Mouse (Mus musculus): ENCODE measurements around the gene Prpf38b. TPM values are rescaled to one million over a fixed set of nuclear protein-coding genes. Genes with fewer than 3 reads are reported as not detected.
"Not testable (repeated sequence)": the region's sequence is repeated elsewhere in the genome, so short reads cannot be mapped to it uniquely, and the experiment has no call there.

Gene Prpf38b
- total RNA-seq, 2 experiments from 2014 or later = 46.7 to 51.9 TPM

DNA sequence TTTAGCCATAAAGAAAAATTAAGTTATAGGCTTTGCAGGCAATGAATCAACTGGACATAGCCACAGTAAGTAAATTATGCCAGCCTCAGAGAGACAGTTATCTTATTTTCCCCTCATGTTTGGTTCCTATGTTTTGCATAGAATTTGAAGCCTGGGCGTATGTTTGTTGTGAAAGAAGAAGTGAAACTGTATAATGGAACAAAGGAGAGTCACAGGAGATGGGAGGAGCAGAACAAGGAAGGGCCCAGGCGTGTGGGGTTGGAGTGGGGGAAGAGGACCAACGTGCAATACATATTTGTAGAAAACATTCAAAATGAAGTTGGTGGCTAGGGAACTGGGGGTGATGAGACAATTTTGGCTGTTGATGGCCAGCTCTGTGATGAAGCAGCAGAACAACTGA, 11.4 kb downstream of the Prpf38b start:
- DNase-seq = no peak

DNA sequence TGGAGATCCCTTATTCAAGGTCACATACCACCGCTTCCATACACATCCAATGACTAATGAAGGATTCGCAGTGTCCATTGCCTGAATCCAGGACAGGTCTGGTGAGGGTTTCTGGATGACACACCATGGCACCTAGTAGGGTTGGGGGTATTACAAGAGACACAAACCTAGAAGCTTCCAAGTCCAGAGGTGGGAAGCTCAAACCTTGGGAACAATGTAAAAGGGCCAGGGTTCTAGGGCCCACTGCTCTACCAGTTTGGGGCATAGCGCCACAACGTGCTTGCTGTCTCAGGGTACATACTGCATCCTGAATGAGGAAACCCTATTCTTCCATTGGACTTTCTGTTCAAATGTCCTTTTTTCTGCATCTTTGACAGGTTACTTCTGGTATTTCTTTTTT, 12.9 kb downstream of the Prpf38b start:
- no peak for DNase-seq

DNA sequence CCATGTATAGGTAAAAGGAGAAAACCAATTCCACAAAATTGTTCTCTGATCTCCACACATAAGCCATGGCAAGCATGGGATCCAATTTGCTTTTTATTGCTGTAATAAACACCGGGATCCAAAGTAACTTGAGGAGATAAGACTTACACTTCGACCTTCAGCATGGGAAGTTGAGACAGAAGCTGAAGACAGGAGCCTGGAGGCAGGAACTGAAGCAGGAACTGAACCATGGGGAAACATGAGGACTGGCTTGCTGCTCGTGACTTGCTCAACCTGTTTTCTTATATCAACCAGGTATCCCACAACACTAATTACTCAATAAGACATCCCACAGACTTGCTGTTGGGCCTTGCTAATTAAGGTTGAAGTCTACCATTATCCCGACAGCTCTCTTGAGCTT, 18.6 kb downstream of the Prpf38b start:
- DNase-seq = no peak

DNA sequence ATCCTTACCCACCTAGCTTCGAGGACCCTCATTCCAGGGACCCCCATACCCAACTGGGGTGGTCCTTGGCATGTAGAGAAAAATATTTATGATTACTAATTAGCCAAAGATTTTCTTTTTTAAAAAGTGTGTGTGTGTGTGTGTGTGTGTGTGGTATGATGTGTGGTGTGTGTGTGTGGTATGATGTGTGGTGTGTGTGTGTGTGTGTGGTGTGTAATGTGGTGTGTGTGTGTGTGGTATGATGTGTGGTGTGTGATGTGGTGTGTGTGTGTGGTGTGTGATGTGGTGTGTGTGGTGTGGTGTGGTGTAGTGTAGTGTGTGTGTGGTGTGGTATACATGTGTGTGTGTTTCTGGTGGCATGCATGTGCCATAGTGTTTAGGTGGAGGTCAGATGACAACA, 19.4 kb downstream of the Prpf38b start:
- no peak for DNase-seq

DNA sequence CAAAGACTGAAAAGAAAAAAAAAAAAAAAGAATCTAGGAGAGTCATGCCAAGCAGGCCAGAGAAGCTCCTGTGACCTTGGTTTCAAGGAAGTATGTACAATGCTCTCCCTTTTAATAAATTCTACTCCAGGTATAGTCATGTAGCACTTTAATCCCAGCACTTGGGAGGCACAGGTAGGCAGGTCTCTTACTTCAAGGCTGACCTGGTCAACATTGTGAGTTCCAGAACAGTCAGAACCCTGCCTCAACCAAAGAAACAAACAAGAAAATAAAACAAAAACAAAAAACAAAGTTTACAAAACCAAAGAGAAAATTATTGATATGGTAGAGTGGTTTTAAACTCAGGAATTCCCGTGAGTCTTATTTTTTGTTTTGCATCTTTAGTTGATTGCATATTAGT, 21.6 kb downstream of the Prpf38b start, which contains the start of gene Fndc7:
Gene Fndc7, minus strand, starts transcription at position 101 of the 400 bp plus-strand sequence.
- no peak for DNase-seq

DNA sequence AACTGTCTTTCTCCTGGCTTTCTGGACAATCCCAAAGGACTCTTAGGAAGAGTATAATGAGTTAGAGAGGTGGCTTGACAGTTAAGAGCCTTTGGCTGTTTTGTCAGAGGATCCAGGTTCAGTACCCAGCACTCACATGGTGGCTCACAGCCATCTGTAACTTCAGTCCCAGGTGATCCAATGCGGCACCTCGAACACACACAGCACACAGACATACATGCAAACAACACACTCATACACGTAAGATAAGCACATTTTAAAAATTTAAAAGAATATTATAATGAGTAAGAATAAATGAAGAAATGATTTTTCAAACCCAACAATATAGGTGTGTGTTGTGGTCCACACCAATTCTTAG, 23.9 kb downstream of the Prpf38b start:
- DNase-seq = no peak

DNA sequence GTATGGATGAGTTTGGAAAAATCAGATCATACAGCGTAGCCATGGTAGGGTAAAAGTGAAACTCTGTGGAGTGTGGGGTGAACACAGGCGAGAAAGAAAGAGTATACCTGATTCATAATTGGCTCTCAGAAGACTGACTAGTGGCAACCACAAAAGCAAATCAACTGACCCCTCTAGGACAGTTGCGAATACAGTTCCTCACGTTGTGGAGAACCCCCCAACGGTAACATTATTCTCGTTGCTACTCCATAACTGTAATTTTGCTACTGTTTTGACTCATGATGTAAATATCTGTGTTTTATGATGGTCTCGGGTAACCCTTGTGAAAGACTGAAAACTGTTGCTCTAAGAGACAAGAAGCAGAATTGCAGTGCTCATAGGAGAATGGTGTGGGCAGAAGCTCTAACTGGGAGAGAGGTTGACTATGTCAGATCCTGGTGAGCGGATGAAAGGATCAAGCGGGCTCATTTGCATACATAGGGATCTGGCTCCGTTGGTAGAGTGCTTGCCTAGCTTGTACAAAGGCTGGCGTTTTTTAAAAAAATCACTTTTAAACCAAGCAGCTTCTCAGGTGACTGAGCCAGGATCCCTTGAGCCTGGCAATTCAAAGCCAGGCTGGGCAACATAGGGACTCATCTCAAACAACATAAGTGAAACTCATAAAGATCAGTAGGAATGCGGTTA, 24.5 kb downstream of the Prpf38b start:
- no peak for DNase-seq

DNA sequence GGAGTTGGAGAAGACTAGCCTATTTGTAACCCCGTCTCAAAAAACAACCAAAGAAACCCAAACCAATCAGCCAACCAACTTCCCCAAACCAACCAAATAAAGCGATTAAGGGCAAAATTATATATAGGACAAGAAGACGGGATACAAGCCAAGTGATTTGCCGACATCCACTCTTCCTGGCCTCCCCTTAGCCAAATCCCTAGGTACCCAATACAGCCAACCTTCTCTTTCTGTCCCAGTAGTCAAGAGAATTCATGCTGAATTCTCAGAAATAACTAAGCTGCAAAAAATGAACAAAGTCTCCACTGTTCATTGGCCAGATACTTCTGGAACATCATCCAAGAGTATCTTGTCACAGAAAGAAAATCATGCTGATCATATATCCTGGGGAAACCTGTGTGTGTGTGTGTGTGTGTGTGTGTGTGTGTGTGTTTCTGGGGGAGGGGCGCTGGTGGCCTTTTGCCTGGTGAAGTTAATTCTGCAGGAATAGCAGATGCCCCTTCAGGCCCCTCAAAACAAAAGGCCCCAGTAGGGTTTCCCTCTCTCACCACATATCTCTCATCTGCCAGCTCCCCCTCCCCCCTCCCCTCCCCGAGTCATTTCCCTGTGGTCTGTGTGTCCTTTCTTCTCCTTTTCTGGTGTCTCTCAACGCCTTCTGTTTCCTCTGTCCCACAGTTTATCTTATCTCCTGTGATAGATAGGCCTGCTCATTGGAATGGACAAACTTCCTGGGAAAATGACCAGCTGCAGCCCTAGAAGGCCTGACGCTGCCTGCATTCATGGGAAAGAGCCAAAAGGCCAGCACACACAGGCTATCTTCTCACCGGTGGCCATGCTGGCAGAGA, 25.6 kb downstream of the Prpf38b start:
- no peak for DNase-seq

DNA sequence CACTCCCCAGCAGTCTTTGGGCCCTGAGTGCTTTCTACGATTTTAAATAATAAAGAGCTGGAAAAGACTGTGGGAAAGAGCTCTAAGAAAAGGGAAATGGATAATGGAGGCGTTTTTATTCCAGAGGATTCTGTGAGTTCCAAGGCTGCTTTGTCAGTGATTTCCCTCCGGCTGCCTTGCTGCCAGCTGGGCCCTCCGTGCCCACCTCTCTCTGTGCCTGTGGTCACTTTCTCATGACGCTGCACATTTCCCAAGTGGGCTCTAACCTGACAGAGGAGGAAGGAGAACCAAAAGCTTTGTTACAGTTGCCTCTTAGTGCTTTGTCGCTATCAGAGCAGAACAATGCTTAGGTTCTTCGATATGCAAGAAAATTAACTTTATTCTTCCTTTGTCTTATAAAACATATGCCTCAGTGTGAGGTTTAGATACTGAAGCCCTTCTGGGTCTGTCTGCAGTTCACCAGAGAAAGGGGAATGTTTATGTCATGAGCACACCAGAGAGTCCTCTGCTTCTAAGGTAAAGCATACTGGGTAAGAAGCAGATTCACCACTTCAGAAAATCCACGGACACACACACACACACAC, 26.7 kb downstream of the Prpf38b start:
- no peak for DNase-seq

DNA sequence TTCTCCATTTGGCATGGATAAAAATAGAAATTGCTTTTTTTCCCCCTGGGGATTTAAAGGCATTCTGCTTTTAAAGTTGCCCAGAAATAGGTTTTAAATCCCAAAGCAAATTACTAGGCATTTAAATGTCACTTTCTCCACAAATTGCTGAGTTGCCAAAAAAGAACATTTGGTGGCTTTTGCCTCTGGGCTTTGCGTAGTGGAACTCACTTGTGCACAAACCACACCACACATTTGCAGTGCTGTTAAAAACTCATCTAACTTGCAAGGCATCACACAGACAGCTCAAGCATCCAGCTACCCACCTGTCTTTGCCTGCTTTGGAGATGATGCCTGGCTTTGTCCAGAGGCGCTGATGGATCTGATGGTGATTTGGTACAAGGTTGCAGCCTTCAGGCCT, 28.5 kb downstream of the Prpf38b start:
- DNase-seq = no peak

DNA sequence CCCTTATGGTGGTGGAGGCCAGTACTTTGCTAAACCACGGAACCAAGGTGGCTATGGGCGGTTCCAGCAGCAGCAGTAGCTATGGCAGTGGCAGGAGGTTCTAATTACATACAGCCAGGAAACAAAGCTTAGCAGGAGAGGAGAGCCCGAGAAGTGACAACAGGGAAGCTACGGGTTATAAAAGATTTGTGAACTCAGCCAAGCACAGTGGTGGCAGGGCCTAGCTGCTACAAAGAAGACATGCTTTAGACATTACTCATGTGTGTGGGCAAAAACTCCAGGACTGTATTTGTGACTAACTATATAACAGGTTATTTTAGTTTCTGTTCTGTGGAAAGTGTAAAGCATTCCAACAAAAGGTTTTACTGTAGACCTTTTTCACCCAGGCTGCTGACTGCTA, 29.7 kb downstream of the Prpf38b start:
- DNase-seq = not testable (repeated sequence)

DNA sequence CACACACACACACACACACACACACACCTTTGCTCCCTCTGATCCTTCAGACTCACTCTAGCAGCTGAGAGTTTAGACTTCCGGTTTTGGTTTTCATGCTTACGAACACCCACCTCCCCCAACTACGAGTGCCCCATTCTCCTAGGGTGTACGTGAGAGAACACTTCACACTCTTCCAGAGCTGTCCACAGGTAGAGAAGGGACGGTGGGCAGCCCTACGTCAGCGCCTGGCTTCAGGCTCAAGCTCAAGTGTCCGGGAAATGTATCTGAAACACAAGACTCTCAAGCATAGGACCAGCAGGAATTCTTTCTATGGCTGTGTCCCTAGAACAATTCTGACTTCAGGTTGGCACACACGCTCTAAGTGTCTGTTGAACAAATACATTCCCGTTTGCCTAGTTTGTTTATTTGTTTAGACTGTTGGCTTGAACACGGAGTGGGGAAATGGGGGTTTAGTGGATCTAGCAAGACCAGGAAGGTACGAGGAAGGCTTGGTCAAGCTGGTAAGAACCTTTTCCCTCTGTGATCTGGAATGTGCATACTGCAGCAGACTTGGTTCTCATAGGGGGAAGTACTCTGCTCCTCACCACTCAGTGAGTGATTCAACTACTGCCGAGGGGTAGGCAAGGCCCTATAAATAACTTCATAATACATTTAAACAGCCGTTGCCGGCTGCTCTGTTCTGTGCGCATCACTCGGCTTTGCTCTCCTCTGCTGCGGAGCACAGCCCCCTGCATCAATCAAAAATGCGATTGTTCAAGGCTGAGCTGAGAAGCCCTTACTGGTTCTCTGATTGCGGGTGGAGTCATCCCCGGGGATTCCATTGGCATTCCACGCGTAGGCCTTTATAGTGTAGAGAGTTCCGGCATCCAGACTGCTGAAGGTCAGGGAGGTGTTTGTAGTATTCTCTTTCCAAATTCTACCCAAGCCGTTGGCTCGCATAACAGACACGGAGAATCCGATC, 30.7 kb downstream of the Prpf38b start:
- DNase-seq = peak; percentile 22 to 33

DNA sequence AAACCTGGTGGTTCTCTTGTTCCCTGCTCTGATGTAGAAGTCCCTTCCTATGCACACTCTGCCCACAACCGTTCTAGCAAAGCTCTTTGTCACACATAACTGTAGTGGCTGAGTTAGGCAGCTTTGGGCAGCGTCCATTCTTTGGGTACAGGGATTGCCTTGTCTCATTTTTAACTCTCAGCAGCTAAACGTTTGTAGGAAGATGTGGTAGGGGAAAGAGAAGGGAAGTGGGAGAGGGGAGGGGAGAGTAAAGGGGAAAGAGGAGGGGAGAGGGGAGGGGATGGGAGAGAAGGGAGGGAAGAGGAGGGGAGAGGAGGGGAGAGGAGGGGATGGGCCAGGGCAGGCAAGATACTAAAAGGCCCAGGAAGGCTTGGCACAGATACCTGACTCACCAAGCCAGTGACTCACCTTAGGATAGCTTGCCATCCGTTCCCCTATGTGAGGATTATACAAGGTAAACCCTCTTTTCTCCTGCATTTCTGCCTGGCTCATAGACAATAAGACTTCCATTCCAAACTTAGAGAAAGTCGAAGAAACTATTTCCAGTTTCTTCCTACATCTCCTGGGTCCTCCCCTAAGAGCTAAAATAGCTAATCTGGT, 31.6 kb downstream of the Prpf38b start:
- no peak for DNase-seq

DNA sequence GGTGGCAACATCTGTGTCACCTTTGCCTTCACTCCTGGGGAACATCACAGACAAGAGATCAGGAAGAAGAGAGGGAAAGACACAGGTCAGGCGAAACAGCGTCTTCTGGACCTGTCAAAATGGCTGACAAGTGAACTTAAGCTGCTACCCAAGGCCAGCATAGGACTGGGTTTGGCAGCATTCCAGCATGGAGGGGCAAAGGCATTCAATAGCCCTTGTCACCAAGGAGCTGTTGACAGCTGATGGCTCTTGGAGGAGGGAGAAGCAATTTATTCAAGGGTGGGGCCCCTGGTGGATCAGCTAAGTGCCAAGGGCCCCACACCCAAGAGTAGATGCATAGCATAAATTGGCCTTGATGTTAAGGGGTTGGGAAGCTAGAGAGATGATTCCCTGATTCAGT, 32.4 kb downstream of the Prpf38b start:
- DNase-seq = no peak

DNA sequence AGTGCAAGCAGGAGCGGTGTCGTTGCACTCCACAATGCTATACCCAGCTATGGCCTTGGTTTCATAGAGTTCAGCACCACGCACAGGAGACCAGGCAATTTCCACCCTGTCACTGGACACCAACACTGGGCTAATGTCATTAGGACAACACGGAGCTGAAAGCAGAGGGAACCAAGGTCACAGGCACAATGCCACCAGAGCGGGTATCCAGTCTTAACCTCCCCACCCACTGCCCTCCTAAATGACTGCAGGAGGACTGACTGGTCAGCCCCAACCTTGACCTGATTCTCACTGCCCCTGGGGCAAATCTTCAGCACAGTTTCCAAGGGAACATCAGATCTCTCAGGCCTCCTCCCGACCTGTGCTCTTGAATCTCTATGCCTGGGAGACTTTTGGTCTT, 40.9 kb downstream of the Prpf38b start:
- no peak for DNase-seq

DNA sequence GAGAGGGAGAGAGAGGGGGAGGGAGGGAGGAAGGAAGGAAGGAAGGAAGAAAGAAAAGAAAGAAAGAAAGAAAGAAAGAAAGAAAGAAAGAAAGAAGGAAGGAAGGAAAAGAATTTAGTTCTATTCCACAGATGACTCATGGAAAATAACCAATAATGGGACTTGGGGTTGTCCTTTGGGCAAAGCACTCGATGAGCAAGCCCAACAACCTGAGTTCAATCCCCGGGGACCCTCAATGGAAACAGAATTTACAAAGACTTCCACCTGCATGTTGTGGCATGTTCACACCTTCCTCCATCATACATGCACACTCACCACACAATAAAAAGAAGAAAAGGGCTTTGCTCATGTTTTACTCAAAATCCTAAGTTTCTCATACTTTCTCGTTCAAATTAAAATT, 44.1 kb downstream of the Prpf38b start:
- DNase-seq = no peak

DNA sequence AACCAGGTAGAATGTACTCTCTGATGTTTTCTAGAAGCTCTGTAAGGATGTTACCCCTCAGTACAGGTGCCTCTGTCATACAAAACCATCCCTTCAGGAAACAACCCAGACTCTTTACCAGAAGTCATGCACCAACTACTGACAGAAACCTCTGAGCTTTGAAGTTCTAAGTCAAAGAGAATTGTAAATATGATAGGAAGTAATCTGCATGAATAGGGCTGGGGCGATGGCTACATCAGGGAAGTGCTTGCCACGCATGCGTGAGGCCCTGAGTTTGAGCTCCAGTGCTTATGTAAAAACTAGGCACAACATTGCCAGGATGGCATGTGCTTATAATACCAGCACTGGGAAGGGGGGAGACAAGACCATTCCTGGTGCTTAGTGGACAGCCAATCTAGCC, 45.9 kb downstream of the Prpf38b start:
- DNase-seq = no peak

DNA sequence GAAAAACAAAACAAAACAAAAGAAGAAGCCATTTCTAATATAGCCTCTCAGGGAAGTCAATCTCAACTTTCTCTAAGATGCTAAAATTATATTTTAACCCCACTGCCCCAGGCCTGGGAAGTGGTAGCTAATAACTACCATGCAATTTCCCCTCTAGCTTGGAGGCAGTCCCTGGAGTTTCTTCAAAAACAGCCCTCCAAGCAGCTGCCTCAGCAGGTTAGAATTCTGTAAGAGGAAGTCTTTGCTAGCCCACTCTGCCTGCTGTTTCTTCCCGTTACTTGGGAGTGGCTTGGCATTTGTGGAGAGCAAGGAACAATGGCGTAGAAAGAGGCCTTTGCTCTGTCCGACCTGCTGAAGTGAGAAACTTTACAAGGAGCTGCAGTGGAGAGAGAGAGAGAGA, 46.4 kb downstream of the Prpf38b start:
- DNase-seq = no peak

DNA sequence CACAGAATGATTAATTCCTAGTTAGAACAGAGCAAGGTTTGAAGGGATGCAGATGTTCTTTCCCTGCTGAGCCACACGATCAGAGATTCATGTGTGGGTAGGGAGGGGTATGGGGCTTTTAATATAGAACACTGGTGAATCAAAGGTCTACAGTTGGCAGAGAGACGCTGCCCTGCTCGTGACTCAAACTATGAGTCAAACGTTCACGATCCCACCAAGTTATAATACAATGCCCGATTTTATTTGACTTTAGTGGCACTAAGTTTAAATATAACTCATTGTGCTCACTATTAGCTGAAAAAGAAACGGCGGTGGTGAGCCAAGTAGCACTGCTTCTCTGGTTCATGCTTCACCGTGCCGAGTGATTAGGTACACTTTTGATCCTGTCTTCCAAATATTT, 48.4 kb downstream of the Prpf38b start:
- no peak for DNase-seq

DNA sequence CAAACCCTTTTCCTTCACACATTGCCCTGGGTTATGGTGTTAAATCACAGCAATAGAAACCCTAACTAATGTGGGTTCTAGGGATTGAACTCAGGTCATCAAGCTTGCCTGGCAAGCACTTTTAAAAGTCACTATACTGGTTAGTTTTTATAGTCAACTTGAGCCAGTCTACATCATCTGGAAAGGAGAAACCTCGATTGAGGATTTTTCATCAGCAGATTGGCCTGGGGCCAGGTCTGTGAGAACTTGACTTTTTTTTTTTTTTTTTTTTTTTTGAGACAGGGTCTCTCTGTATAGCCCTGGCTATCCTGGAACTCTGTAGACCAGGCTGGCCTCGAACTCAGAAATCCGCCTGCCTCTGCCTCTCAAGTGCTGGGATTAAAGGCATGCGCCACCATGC, 49.2 kb downstream of the Prpf38b start:
- not testable (repeated sequence) for DNase-seq

DNA sequence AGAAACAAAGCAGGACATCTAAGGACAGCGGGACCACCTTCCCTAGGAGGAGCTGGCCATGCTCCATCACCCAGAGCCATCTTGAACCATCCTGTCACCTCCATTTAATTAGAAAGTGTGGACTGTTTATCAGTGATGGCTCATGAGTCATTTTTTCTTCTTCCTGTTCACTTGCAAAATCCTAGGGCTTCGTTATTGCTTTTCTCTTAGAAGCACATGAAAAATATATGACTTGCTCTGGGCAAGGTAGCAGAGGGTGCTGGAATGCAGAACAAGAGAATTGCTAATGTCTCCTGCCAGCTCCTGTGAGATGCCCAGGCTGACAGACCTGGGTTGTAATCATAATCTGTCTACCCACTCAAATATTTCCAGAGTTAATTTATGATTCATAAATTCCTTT, 50.7 kb downstream of the Prpf38b start:
- DNase-seq = no peak

DNA sequence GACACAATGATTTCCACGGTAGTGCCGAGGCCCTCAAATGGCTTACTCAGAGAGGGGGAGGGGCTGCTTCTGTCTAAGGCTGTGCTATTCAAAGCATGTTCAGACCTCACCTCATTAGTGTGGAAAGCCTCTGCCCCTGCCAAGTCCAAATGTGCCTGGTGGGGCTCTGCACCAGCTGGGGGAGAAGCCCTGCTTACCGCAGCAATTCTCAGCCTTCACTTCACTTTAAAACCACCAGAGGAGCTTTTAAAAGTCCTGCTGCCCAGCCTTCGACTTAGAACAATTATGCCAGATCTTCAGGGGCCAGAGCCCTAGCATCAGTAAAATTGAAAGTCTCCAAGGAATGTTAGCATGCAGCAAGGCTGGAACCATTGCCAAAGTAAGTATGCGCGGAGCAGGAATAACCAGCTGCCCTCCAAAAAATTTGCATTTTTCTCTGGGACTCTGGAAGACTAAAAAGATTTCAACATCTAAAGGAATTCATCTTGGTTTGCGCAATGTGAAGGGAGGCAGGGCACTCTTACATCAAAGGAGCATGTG, 53.2 kb downstream of the Prpf38b start:
- DNase-seq = no peak

All from layer of hippocampus, postnatal 36 days (tissue).